Mouse (Mus musculus) CH12.LX (cell line): Measurements from ENCODE around the gene Emx2. TPM values are rescaled to one million over a fixed set of nuclear protein-coding genes. Genes with fewer than 3 reads are reported as not detected.

Experiments
- DNase-seq: peaks from one replicate; pipeline ENCODE4 v3.0.0-alpha.2; 2013; ENCODE audit errors: extremely low read depth
- H3K27ac ChIP-seq: 2 replicates; pipeline ENCODE4 v1.5.1; 2012; ENCODE audit warnings: low read depth, mild to moderate bottlenecking, control low read depth, moderate library complexity; ENCODE audit not compliant: insufficient read depth
- H3K27me3 ChIP-seq: replicated peaks from 2 replicates; pipeline ENCODE3; 2012; ENCODE audit warnings: inconsistent platforms
- H3K36me3 ChIP-seq, 2 experiments: replicated peaks in 1 of 2; 2 replicates each; pipeline versions ENCODE3 to v1.6.1; 2012; ENCODE audit warnings: inconsistent platforms in 1 of 2, low read length in 1 of 2, mild to moderate bottlenecking in 1 of 2, mixed read lengths in 1 of 2, moderate library complexity in 1 of 2; ENCODE audit not compliant: control insufficient read depth in 1 of 2, insufficient read depth in 1 of 2
- H3K4me1 ChIP-seq, 2 experiments: 2 replicates each; pipeline ENCODE4 v1.6.1; 2012; ENCODE audit warnings: inconsistent platforms in 1 of 2, moderate library complexity in 1 of 2; ENCODE audit not compliant: insufficient read depth in 2 of 2, control insufficient read depth in 1 of 2
- H3K4me2 ChIP-seq: 2 replicates; pipeline ENCODE4 v1.6.1; 2012; ENCODE audit warnings: low read depth, mild to moderate bottlenecking, control low read depth; ENCODE audit not compliant: poor library complexity, insufficient read depth, severe bottlenecking
- H3K4me3 ChIP-seq, 3 experiments: fragments of 150-350 bp in 1 of 3; sonication (generic) in 1 of 3; replicated peaks in 1 of 3; 2 replicates each; pipeline versions ENCODE3 to v1.5.1; 2011 to 2012; ENCODE audit warnings: low read depth in 2 of 3, low read length in 2 of 3, mild to moderate bottlenecking in 2 of 3, moderate library complexity in 2 of 3, control low read depth in 1 of 3, improper control_type of control experiment in 1 of 3, inconsistent platforms in 1 of 3, mixed read lengths in 1 of 3; ENCODE audit not compliant: poor library complexity in 1 of 3
- H3K79me2 ChIP-seq: replicated peaks from 2 replicates; pipeline ENCODE4 v1.6.1; 2012; ENCODE audit warnings: mild to moderate bottlenecking, moderate library complexity; ENCODE audit not compliant: control insufficient read depth, poor library complexity, insufficient read depth, severe bottlenecking; ENCODE audit errors: extremely low read depth
- H3K9ac ChIP-seq: 2 replicates; pipeline ENCODE4 v1.6.1; 2012; ENCODE audit warnings: low read depth, mild to moderate bottlenecking, control low read depth, moderate library complexity; ENCODE audit not compliant: insufficient read depth
- H3K9me3 ChIP-seq: replicated peaks from 2 replicates; pipeline ENCODE3; 2012; ENCODE audit warnings: low read length, inconsistent platforms, mixed read lengths
- BHLHE40 ChIP-seq: IDR thresholded peaks from 2 replicates; pipeline ENCODE4 v1.6.1; 2011; ENCODE audit warnings: mild to moderate bottlenecking, low read depth, low read length, improper control_type of control experiment
- CHD1 ChIP-seq: IDR thresholded peaks from 2 replicates; pipeline ENCODE4 v1.6.1; 2012; ENCODE audit warnings: low read depth, low read length, improper control_type of control experiment, inconsistent platforms
- CTCF ChIP-seq, 2 experiments: IDR thresholded peaks in 1 of 2; conservative IDR thresholded peaks in 1 of 2; 2 replicates each; pipeline ENCODE4 v1.5.1; 2011 to 2012; ENCODE audit warnings: low read depth in 2 of 2, low read length in 2 of 2, improper control_type of control experiment in 1 of 2, inconsistent platforms in 1 of 2, mild to moderate bottlenecking in 1 of 2, moderate library complexity in 1 of 2
- HCFC1 ChIP-seq: IDR thresholded peaks from 2 replicates; pipeline ENCODE4 v1.6.1; 2012; ENCODE audit warnings: low read depth, mild to moderate bottlenecking, inconsistent platforms, low read length, improper control_type of control experiment
- MAX ChIP-seq: IDR thresholded peaks from 2 replicates; pipeline ENCODE4 v1.6.1; 2011; ENCODE audit warnings: low read length, improper control_type of control experiment
- MEF2A ChIP-seq: IDR thresholded peaks from 2 replicates; pipeline ENCODE4 v1.6.1; 2014; ENCODE audit warnings: low read depth, mild to moderate bottlenecking, inconsistent platforms, low read length, improper control_type of control experiment, borderline replicate concordance
- MYC ChIP-seq: IDR thresholded peaks from 2 replicates; pipeline ENCODE4 v1.6.1; 2011; ENCODE audit warnings: low read depth, mild to moderate bottlenecking, improper control_type of control experiment, low read length
- NELFE ChIP-seq: IDR thresholded peaks from 2 replicates; pipeline ENCODE4 v1.6.1; 2011; ENCODE audit warnings: low read depth, low read length, improper control_type of control experiment
- POLR2A ChIP-seq: IDR thresholded peaks from 2 replicates; pipeline ENCODE4 v1.6.1; 2011; ENCODE audit warnings: low read depth, mild to moderate bottlenecking, improper control_type of control experiment, low read length
- POLR2AphosphoS2 ChIP-seq: IDR thresholded peaks from 2 replicates; pipeline ENCODE4 v1.6.1; 2011; ENCODE audit warnings: low read depth, low read length, improper control_type of control experiment
- RCOR1 ChIP-seq: conservative IDR thresholded peaks from 2 replicates; pipeline ENCODE4 v1.6.1; 2012; ENCODE audit warnings: low read depth, mild to moderate bottlenecking, inconsistent platforms, low read length, improper control_type of control experiment
- SIN3A ChIP-seq: IDR thresholded peaks from 2 replicates; pipeline ENCODE4 v1.6.1; 2012; ENCODE audit warnings: low read length, improper control_type of control experiment, inconsistent platforms
- SMC3 ChIP-seq: IDR thresholded peaks from 2 replicates; pipeline ENCODE4 v1.6.1; 2011; ENCODE audit warnings: low read depth, low read length, improper control_type of control experiment
- TBP ChIP-seq: conservative IDR thresholded peaks from 2 replicates; pipeline ENCODE4 v1.6.1; 2011; ENCODE audit warnings: low read depth, low read length, improper control_type of control experiment
- UBTF ChIP-seq: IDR thresholded peaks from 2 replicates; pipeline ENCODE4 v1.6.1; 2012; ENCODE audit warnings: low read depth, mild to moderate bottlenecking, inconsistent platforms, low read length, improper control_type of control experiment, moderate library complexity
- USF1 ChIP-seq: IDR thresholded peaks from 2 replicates; pipeline ENCODE4 v1.6.1; 2014; ENCODE audit warnings: low read depth, mild to moderate bottlenecking, inconsistent platforms, low read length, improper control_type of control experiment
- USF2 ChIP-seq: conservative IDR thresholded peaks from 2 replicates; pipeline ENCODE4 v1.6.1; 2011; ENCODE audit warnings: low read depth, low read length, improper control_type of control experiment
- ZKSCAN1 ChIP-seq: IDR thresholded peaks from 2 replicates; pipeline ENCODE4 v1.6.1; 2012; ENCODE audit warnings: low read depth, inconsistent platforms, low read length, improper control_type of control experiment, borderline replicate concordance
- dilution Hi-C: fragments of 300-500 bp; cut with MboI; formaldehyde crosslinking; loops from 2 replicates; pipeline ENCODE4 v1.14.3; 2020; ENCODE audit warnings: low sequenced_read_pairs; ENCODE audit not compliant: extremely low pct_unique_long_range_greater_than_20kb, extremely low pct_ligation_motif_present
- in situ Hi-C: fragments of 300-500 bp; cut with MboI; formaldehyde crosslinking; loops from 3 replicates; pipeline ENCODE4 v1.14.3; 2019; ENCODE audit warnings: low sequenced_read_pairs, low pct_ligation_motif_present, low pct_unique_long_range_greater_than_20kb, mixed read lengths
- polyA plus RNA-seq: library from polyadenylated mRNA; unstranded; fragments of >175 nt; gene quantifications from 2 replicates; pipeline ENCODE4 v1.2.1, GENCODE M21; 2012; ENCODE audit warnings: low read depth; ENCODE audit not compliant: insufficient read length
- total RNA-seq, 2 experiments: library from RNA; depleted of rRNA; stranded (reverse); fragments of 300-350 nt in 1 of 2; fragments of >200 nt in 1 of 2; gene quantifications; 2 replicates each; pipeline ENCODE4 v1.2.3; 2012 to 2014

Emx2 gene
- total RNA-seq (2012; rRNA removed) (not detected in 2 replicates), total RNA-seq (2014; rRNA removed) (not detected in 2 replicates), polyA plus RNA-seq (not detected in 2 replicates)

DNA sequence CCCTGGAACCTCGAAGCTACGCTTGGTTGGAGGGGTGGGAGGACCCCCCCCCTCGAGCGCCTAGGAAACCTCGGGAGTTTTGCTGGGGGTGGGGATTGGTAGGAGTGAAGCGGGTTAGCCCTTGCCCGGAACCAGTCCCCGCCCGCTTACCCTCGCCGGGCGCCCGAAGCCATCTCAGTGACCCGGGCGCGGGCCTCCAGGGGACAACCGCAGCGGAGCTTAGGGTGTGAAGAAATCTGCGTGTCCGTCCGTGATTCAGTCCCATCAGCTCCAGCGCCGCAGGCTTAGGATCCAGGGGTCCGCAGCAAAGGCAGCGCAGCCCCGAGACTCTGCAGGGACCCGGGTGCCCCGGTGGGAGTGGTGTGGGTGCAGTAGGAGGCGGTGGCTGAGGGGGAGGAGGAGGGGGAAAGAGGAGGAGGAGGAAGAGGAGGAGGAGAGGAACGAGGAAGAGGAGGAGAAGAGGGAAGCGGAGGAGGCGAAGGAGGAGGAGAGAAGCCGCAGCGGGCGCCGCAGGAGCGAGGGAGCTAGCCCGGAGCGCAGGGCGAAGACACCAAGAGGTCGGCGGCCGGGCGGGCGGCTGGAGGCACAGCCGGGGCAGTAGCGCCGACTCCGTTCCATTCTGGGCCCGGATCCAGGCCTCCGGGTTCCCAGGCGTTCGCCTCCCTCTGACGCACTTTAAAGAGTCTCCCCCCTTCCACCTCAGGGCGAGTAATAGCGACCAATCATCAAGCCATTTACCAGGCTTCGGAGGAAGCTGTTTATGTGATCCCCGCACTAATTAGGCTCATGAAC lies at the start of gene Emx2:
Gene Emx2, plus strand, starts transcription at position 422 of the 792 bp plus-strand sequence.
- Histone ChIP-seq H3K27me3 (no peaks in the 10 kb centered on the region), H3K9me3 (peaks cover 24% of the 10 kb centered on the region), H3K4me2 (no peak within 1 kb of the TSS), H3K27ac (no peak within 1 kb of the TSS), H3K4me1 (no peaks in the 10 kb centered on the region), H3K36me3 (no peaks in the 10 kb centered on the region), H3K79me2 (no peaks in the 10 kb centered on the region), H3K9ac (no peak within 1 kb of the TSS), H3K4me3 (no peak within 1 kb of the TSS)
- DNase-seq = no peak
- dilution Hi-C loops = no loop called here
- TF ChIP-seq MEF2A = no peak
- TF ChIP-seq POLR2A = no peak
- no peak for TF ChIP-seq POLR2AphosphoS2
- TF ChIP-seq CHD1 = no peak
- no peak for TF ChIP-seq ZKSCAN1
- no peak for TF ChIP-seq HCFC1
- TF ChIP-seq BHLHE40 = no peak
- TF ChIP-seq RCOR1 = no peak
- no peak for TF ChIP-seq MYC
- TF ChIP-seq TBP = no peak
- TF ChIP-seq NELFE = no peak
- TF ChIP-seq CTCF (conservative IDR thresholded peaks at IDR 0.05 in 1 of 2, IDR thresholded peaks at IDR 0.05 in 1 of 2; ENCODE audit: low read depth in 2 of 2, low read length in 2 of 2) = no peak
- no peak for TF ChIP-seq SIN3A
- TF ChIP-seq UBTF = no peak
- no peak for TF ChIP-seq USF1
- no peak for TF ChIP-seq USF2
- in situ Hi-C loops = no loop called here

GRCm38 (mm10) chr19:59414128-59414527 lies 44.0 kb upstream of the Emx2 start:
- no peak for DNase-seq
- dilution Hi-C loops = no loop called here
- no peak overlapping the region for H3K27ac ChIP-seq
- peak in 1 of 2 experiments; percentile 46; a peak in 2 of 4 replicates for TF ChIP-seq CTCF (conservative IDR thresholded peaks at IDR 0.05 in 1 of 2, IDR thresholded peaks at IDR 0.05 in 1 of 2; ENCODE audit: low read depth in 2 of 2, low read length in 2 of 2)
- TF ChIP-seq MAX = no peak
- peak; percentile 11; the same call in 1 of the 2 replicates for TF ChIP-seq SMC3
- in situ Hi-C loops = loop anchor here (25.0 kb wide), 1 partner anchor 723 kb away; no protein-coding TSS in a partner anchor
- H3K4me3 ChIP-seq = no peak overlapping the region
- H3K4me1 ChIP-seq = peaks cover 0 to 4% of the 10 kb centered on the region in 2 experiments; a peak in 1 of 4 replicates
- no peak overlapping the region for H3K4me2 ChIP-seq
- no peaks in the 10 kb centered on the region for H3K36me3 ChIP-seq
- no peaks in the 10 kb centered on the region for H3K9me3 ChIP-seq
- no peaks in the 10 kb centered on the region for H3K79me2 ChIP-seq
- H3K27me3 ChIP-seq = no peaks in the 10 kb centered on the region
- no peak overlapping the region for H3K9ac ChIP-seq
